Mouse (Mus musculus) neural tube, embryonic 13.5 days (tissue): ENCODE data around the gene Taf10. TPM values are rescaled to one million over a fixed set of nuclear protein-coding genes. Genes with fewer than 3 reads are reported as not detected.
"Not testable (repeated sequence)": the region's sequence is repeated elsewhere in the genome, so short reads cannot be mapped to it uniquely, and the experiment has no call there.

Experiments used
- ATAC-seq: fragments of 200-750 bp; cut with Nextera tagmentation; 2 replicates; pipeline ENCODE4 v1.8.0; 2017; ENCODE audit warnings: low read depth, mild to moderate bottlenecking, moderate TSS enrichment, moderate library complexity
- H3K27ac ChIP-seq: fragments of 300-500 bp; sonication (generic); replicated peaks from 2 replicates; pipeline ENCODE4 v1.5.1; 2015; ENCODE audit warnings: moderate library complexity, mild to moderate bottlenecking, inconsistent platforms
- H3K27me3 ChIP-seq: fragments of 300-500 bp; sonication (generic); 2 replicates; pipeline ENCODE4 v1.6.1; 2015; ENCODE audit warnings: mild to moderate bottlenecking, inconsistent platforms
- H3K36me3 ChIP-seq: fragments of 300-500 bp; sonication (generic); 2 replicates; pipeline ENCODE4 v1.6.1; 2015; ENCODE audit warnings: mild to moderate bottlenecking, inconsistent platforms
- H3K4me1 ChIP-seq: fragments of 300-500 bp; sonication (generic); replicated peaks from 2 replicates; pipeline ENCODE4 v1.6.1; 2015; ENCODE audit warnings: inconsistent platforms
- H3K4me2 ChIP-seq: fragments of 300-500 bp; sonication (generic); 2 replicates; pipeline ENCODE4 v1.6.1; 2015; ENCODE audit warnings: inconsistent platforms, mild to moderate bottlenecking, moderate library complexity
- H3K4me3 ChIP-seq: fragments of 300-500 bp; sonication (generic); 2 replicates; pipeline ENCODE4 v1.5.1; 2015; ENCODE audit warnings: mild to moderate bottlenecking, inconsistent platforms
- H3K9ac ChIP-seq: fragments of 300-500 bp; sonication (generic); 2 replicates; pipeline ENCODE4 v1.6.1; 2015; ENCODE audit warnings: moderate library complexity, mild to moderate bottlenecking, inconsistent platforms
- H3K9me3 ChIP-seq: fragments of 300-500 bp; sonication (generic); 2 replicates; pipeline ENCODE4 v1.6.1; 2016; ENCODE audit warnings: inconsistent platforms
- WGBS: fragments of 180-500 bp; shearing (Covaris S2); methylation state at CpG from one replicate; pipeline ENCODE4 v1.1.7; 2015; 5-methylcytosine and 5-hydroxymethylcytosine counted together
- polyA plus RNA-seq: library from polyadenylated mRNA; unstranded; fragments of >200 nt; fragmentation: Nextera tagmentation; extraction: Ambion mirVana; gene quantifications from 2 replicates; pipeline ENCODE4 v1.2.1, GENCODE M21; 2015

Taf10 gene
- polyA plus RNA-seq, 1 experiment from 2014 or later = 121 TPM

DNA sequence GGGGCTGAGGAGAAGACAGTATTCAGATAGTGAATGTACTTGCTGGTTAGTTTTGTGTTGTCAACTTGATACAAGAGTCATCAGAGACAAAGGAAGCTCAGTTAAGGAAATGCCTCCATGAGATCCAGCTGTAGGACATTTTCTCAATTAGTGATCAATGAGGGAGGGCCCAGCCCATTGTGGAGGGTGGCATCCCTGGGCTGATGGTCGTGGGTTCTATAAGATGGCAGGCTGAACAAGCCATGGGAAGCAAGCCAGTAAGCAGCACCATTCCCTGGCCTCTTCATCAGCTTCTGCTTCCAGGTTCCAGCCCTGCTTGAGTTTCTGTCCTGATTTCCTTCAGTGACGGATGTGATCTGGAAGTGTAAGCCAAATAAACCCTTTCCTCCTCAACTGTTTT is 3.6 kb upstream of the Taf10 start:
- H3K36me3 ChIP-seq = peaks cover 39% of the 10 kb centered on the region
- WGBS = 87% methylated on average over 2 of the region's 2 CpGs
- H3K4me3 ChIP-seq = no peak overlapping the region
- peaks cover 33% of the 10 kb centered on the region for H3K4me1 ChIP-seq
- H3K9me3 ChIP-seq = no peaks in the 10 kb centered on the region
- no peak overlapping the region for H3K27ac ChIP-seq
- no peak overlapping the region for H3K9ac ChIP-seq
- no peak for ATAC-seq
- H3K4me2 ChIP-seq = no peak overlapping the region
- no peaks in the 10 kb centered on the region for H3K27me3 ChIP-seq

DNA sequence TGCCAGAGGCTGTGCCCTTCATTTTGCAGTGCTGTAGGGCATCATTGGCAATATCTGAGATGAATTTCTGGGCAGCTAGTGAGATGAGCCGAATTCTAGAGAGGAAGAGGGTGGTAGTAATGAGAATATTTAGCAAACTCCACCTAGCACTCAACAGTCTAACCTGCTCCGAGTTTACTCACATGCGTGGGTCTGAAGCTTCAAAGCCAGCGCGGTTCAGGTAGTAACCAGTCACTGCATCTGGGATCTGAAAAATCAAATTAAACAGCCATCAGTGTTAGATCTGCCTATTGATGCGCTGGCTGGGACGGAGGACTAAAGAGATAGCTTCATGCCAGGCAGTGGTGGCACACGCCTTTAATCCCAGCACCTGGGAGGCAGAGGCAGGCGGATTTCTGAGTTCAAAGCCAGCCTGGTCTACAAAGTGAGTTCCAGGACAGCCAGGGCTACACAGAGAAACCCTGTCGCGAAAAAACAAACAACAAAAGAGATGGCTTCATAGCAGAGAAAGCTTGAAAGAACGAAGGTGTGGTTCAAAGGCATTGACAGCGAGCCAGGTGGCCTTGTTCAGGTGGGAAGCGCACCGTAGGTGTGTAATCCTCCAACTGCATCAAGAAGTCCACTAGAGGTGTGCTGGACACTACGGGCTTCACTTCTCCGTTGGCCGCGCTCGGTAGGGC is 775 bp downstream of the Taf10 start:
- Histone ChIP-seq H3K4me2 (peak overlapping the region; percentile 92), H3K4me1 (peaks cover 23% of the 10 kb centered on the region), H3K4me3 (peak overlapping the region; percentile 84), H3K27ac (peak overlapping the region; percentile 88), H3K36me3 (peaks cover 60% of the 10 kb centered on the region), H3K9ac (peak overlapping the region; percentile 95)
- 35% methylated on average over 20 of the region's 20 CpGs for WGBS
- H3K27me3 ChIP-seq, H3K9me3 ChIP-seq, ATAC-seq: not testable (repeated sequence)

DNA sequence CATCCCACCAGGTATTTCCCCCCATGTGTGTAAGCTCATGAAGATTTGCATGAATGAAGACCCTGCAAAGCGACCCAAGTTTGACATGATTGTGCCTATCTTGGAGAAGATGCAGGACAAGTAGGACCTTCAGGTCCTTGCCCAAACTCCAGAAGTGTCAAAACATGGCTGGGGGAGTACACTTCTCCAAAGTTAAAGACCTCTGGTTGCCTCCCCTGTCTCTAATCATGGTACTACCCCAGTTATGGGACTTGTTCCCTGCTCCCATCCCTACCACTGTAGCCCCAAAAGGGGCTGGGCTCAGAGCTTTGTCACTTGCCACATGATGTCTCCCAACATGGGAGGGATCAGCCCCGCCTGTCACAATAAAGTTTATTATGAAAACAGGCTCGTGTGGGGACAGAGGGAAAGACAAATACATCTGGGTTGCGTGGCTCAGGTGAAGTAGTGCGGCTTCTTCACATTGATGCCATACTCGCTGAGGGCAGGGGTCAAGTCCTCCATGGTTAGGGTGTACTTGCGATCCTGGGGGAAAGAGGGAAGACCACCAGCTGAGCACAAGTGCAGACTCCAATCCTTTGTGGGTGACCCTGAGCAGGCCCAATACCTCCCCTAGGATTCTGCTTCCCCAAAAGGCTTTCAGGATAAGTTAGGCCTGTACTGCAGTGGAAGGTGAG is 1.5 kb downstream of the Taf10 start:
- peaks cover 53% of the 10 kb centered on the region for H3K36me3 ChIP-seq
- H3K27me3 ChIP-seq, H3K9ac ChIP-seq, ATAC-seq, H3K27ac ChIP-seq, H3K9me3 ChIP-seq: not testable (repeated sequence)
- WGBS = 83% methylated on average over 7 of the region's 7 CpGs
- H3K4me3 ChIP-seq = peak overlapping the region; percentile 84; the same call in 1 of the 2 replicates
- peak overlapping the region; percentile 92 for H3K4me2 ChIP-seq
- peaks cover 31% of the 10 kb centered on the region for H3K4me1 ChIP-seq

DNA sequence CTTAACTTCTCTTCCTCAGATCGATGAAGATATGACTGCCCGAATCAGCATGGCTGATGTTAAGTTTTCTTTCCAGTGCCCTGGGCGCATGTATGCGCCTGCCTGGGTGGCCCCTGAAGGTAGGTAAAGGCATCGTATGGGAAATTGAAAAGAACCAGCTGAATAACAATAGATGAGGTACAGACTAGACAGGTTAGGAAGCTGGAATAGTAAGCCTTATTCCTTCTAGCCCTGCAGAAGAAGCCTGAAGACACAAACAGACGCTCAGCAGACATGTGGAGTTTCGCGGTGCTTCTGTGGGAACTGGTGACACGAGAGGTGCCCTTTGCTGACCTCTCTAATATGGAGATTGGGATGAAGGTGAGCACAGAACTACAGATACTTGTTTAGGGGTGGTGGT is 2.2 kb downstream of the Taf10 start:
- ATAC-seq = no peak
- Histone ChIP-seq H3K4me2 (no peak overlapping the region), H3K4me3 (no peak overlapping the region), H3K27ac (no peak overlapping the region), H3K27me3 (no peaks in the 10 kb centered on the region), H3K4me1 (peaks cover 38% of the 10 kb centered on the region), H3K9me3 (no peaks in the 10 kb centered on the region), H3K36me3 (peaks cover 47% of the 10 kb centered on the region), H3K9ac (no peak overlapping the region)
- WGBS = 93% methylated on average over 9 of the region's 9 CpGs

DNA sequence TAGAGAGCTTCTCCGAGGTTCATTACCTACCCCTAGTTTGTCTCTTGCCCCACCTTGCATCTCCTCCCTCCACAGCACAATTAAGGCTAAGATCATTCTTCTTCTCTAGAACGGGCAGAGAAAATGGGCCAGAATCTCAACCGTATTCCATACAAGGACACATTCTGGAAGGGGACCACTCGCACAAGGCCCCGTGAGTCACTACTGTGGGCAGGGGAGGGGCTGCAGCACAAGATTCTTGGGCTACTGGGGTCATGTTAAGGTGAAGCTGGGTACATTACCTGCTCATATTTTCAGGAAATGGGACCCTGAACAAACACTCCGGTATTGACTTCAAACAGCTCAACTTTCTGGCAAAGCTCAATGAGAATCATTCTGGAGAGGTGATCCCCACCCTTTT is 3.3 kb downstream of the Taf10 start:
- H3K4me1 ChIP-seq = peaks cover 38% of the 10 kb centered on the region
- H3K9me3 ChIP-seq = no peaks in the 10 kb centered on the region
- no peaks in the 10 kb centered on the region for H3K27me3 ChIP-seq
- no peak overlapping the region for H3K9ac ChIP-seq
- no peak overlapping the region for H3K4me2 ChIP-seq
- no peak overlapping the region for H3K4me3 ChIP-seq
- H3K27ac ChIP-seq = no peak overlapping the region
- 89% methylated on average over 6 of the region's 6 CpGs for WGBS
- ATAC-seq = no peak
- H3K36me3 ChIP-seq = peaks cover 37% of the 10 kb centered on the region

DNA sequence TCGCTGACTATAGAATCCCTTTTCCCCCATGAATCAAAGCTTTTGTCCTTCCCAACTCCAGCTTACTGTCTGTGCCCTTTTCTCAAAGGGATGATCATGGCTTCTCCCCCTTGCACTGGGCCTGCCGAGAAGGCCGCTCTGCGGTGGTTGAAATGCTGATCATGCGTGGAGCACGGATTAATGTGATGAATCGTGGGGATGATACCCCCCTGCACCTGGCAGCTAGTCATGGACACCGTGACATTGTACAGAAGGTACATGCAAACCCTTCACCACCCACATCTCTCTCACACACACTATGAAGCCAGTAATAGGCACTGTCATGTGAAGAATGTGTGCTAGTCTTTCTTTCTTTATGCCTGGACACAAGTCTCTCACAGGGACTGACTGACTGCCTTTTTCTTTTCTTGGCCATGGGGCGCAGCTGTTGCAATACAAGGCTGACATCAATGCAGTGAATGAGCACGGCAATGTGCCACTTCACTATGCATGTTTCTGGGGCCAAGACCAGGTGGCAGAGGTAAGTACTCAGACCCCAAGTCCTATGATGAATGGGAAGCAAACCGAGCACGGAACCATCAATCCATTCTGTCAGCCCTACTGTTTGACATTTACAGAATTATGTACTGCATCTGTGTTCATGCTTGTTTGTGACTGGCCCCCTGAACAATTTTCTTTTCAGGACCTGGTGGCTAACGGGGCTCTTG is 3.9 kb downstream of the Taf10 start:
- Histone ChIP-seq H3K36me3 (peaks cover 37% of the 10 kb centered on the region), H3K9ac (no peak overlapping the region), H3K27ac (no peak overlapping the region), H3K9me3 (no peaks in the 10 kb centered on the region), H3K27me3 (no peaks in the 10 kb centered on the region), H3K4me3 (no peak overlapping the region), H3K4me2 (no peak overlapping the region), H3K4me1 (peaks cover 44% of the 10 kb centered on the region)
- ATAC-seq = no peak
- 85% methylated on average over 13 of the region's 13 CpGs for WGBS

DNA sequence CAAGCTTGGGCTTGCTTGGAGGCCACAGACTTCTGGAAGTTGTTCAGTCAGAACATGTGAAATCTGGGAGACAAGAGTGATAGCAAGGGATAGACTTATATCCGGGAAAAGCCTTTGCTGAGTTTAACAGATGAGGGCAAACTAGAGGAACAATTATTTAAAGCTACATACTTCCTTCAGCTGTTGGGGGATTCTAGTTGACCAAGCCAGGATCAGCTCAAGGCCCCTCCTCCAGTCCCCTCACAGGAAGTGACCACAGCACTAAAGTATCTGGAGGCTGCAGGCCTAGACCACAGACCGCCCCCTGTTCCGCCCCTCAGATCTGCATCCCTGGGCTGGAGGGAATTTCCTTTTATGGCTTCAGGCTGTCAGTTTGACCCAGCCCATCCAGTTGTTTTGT is 5.2 kb downstream of the Taf10 start:
- ATAC-seq = no peak
- peak overlapping the region; percentile 71 for H3K4me2 ChIP-seq
- H3K36me3 ChIP-seq = peaks cover 46% of the 10 kb centered on the region
- peaks cover 45% of the 10 kb centered on the region for H3K4me1 ChIP-seq
- 30% methylated on average over 3 of the region's 3 CpGs for WGBS
- no peaks in the 10 kb centered on the region for H3K27me3 ChIP-seq
- H3K9me3 ChIP-seq = no peaks in the 10 kb centered on the region
- no peak overlapping the region; the same call in 1 of the 2 replicates for H3K4me3 ChIP-seq
- 0 out of 2 replicates have a peak overlapping the region, but pooled peaks have one; percentile 14 for H3K9ac ChIP-seq
- peak overlapping the region; percentile 52 for H3K27ac ChIP-seq

DNA sequence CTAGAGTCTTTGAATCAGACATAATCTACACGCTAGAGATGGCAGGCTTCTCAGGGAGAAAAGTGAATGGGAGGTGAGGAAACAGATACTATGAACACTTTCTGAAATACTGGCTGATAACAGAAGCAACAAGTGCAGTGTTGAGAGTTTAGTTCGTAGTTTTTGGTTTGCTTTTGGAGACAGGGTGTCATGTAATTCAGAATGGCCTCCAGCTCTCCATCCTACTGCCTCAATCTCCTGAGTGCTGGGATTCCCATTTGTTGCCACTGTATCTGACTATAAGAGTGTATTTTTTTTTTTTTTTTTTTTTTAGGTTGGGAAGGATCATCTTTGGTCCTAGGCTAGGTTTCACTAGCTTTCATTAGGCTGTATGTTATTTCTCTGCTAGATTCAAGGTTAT is 5.9 kb downstream of the Taf10 start:
- peaks cover 52% of the 10 kb centered on the region for H3K36me3 ChIP-seq
- no peaks in the 10 kb centered on the region for H3K27me3 ChIP-seq
- peak overlapping the region; percentile 52; the same call in 1 of the 2 replicates for H3K27ac ChIP-seq
- WGBS = 82% methylated on average over 2 of the region's 2 CpGs
- H3K4me3 ChIP-seq = peak overlapping the region; percentile 67; the same call in 1 of the 2 replicates
- no peak for ATAC-seq
- H3K4me1 ChIP-seq = peaks cover 40% of the 10 kb centered on the region
- peak overlapping the region; percentile 71 for H3K4me2 ChIP-seq
- no peaks in the 10 kb centered on the region for H3K9me3 ChIP-seq
- peak overlapping the region; percentile 91; the same call in 1 of the 2 replicates for H3K9ac ChIP-seq

DNA sequence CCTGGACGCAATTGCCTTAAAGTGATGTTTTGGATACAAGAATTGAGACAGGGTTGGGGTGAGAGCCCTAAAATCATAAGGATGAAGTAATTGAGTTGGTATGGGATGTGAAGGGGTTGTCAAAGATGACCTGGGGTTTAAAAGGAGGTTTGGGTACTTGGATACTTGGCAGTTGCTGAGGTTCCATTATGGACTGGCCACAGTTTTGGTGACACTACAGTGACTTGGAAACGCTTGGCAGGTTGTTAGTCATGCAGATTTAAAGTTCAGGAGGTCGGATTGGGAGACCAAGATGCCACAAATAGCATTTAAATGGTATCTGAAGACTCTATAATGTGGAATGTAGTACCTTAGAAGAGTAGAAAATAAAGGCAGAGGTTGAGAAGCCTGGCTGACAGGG is 6.5 kb downstream of the Taf10 start:
- ATAC-seq = no peak
- Histone ChIP-seq H3K9ac (peak overlapping the region; percentile 91), H3K4me2 (peak overlapping the region; percentile 71), H3K27me3 (no peaks in the 10 kb centered on the region), H3K9me3 (no peaks in the 10 kb centered on the region), H3K4me1 (peaks cover 35% of the 10 kb centered on the region), H3K27ac (no peak overlapping the region), H3K4me3 (peak overlapping the region; percentile 67), H3K36me3 (peaks cover 54% of the 10 kb centered on the region)
- 35% methylated on average over 3 of the region's 3 CpGs for WGBS

DNA sequence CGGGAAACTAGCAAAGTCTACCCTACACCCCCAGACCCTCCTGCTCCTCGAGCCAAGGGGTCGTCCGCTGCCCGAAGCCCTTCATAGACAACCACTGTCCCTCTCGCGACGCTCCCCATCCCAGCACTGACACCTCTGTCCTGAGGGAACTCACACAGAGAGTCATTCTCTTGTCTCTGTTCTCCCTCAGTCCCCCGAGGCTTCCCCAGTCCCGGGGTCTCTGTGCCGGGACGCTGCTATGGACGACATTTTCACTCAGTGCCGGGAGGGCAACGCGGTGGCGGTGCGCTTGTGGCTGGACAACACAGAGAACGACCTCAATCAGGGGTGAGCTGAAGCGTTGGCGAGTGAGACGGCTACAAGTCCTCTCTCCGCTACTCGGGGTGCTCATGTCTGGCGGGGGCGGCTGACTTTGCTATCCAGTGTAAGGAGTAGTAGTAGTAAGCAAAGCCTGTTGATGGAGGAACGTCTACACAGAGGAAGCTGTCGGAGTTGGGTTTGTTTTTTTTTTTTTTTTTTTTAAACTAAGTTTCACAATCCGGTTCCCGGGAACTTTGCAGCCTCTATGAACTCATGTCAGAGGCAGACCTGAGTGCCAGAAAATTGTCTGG is 7.1 kb downstream of the Taf10 start, which contains the start of gene Rrp8:
TSS of gene Rrp8 (minus strand) at position 475 of the 611 bp plus-strand sequence.
- peaks cover 54% of the 10 kb centered on the region for H3K36me3 ChIP-seq
- H3K4me3 ChIP-seq = peak within 1 kb of the TSS; percentile 67
- H3K4me1 ChIP-seq = peaks cover 35% of the 10 kb centered on the region
- peak within 1 kb of the TSS; percentile 91 for H3K9ac ChIP-seq
- peak; percentile 26 for ATAC-seq
- under 1% methylated on average over 30 of the region's 30 CpGs for WGBS
- no peaks in the 10 kb centered on the region for H3K9me3 ChIP-seq
- H3K4me2 ChIP-seq = peak within 1 kb of the TSS; percentile 71
- H3K27me3 ChIP-seq = no peaks in the 10 kb centered on the region
- H3K27ac ChIP-seq = peak within 1 kb of the TSS; percentile 83

DNA sequence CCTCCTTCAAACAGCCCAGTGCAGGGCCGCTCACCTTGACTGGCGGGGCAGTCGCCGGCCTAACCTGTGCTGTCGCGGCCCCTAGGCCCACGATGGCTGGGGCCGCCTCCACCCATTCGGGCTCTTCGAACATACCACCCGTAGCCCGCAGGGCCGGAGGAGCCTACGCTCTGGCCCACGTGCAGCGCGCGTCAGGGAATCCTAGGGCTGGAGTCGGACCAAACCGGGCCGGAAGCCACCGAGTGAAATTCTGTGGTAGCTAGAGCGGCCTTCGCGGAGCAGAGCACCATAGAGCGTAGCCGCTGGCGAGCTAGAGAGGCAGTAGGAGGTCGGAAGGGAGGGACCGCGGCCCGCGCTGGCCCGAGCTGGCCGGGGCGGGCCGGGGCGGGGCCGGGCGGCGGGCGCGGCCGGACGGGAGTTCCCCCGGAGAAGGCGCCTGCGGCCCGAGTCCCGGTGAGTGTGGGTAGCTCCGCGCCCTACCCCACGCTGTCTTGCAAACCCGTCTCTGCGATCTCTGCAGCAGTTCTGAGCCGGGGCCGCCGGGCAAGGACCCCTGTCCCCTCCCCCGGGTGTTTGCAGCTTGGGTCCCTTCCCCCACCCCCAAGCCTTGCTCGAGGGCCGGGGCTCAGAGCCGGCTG is 7.8 kb downstream of the Taf10 start, which contains the start of gene Ilk:
TSS of gene Ilk (plus strand) at position 329 of the 638 bp plus-strand sequence.
- Histone ChIP-seq H3K36me3 (peaks cover 54% of the 10 kb centered on the region), H3K27me3 (no peaks in the 10 kb centered on the region)
- WGBS = under 1% methylated on average over 44 of the region's 62 CpGs

More for the DNA sequence above, 7.8 kb downstream of the Taf10 start, which contains the start of gene Ilk:
- peaks cover 35% of the 10 kb centered on the region for H3K4me1 ChIP-seq
- peak within 1 kb of the TSS; percentile 67 for H3K4me3 ChIP-seq
- peak within 1 kb of the TSS; percentile 83 for H3K27ac ChIP-seq
- H3K9ac ChIP-seq = peak within 1 kb of the TSS; percentile 91
- peak within 1 kb of the TSS; percentile 71 for H3K4me2 ChIP-seq
- peak; percentile 96 for ATAC-seq
- H3K9me3 ChIP-seq = no peaks in the 10 kb centered on the region
